Mouse (Mus musculus): ENCODE results near the gene Ift43.

DNA sequence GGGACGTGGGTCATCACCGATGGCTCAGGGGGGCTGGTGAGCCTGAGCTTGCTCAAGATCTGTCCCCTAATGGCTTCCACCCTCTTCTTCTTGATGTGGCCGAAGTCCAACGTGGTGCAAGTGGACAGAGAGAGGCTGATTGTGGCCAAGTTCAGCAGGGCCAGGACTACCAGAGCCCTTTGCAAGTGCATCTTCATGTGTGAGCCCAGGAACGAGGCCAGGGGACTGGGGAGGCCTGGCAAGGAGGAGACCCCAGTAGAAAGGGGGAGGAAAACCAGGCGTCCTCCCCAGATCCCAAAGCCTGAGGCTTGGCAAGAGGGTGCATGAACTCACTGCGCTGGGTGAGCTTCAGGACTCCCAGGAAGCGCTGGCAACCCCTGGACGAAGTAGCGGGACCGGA, 4.6 kb upstream of the Ift43 start:
- no peak for TF ChIP-seq CTCF (IDR thresholded peaks at IDR 0.05; ENCODE audit: low read depth)
- TF ChIP-seq EP300 (IDR thresholded peaks at IDR 0.05; ENCODE audit: low read depth), result no peak
